Mouse (Mus musculus): ENCODE data around the gene Efna5.

The Efna5 gene

DNA sequence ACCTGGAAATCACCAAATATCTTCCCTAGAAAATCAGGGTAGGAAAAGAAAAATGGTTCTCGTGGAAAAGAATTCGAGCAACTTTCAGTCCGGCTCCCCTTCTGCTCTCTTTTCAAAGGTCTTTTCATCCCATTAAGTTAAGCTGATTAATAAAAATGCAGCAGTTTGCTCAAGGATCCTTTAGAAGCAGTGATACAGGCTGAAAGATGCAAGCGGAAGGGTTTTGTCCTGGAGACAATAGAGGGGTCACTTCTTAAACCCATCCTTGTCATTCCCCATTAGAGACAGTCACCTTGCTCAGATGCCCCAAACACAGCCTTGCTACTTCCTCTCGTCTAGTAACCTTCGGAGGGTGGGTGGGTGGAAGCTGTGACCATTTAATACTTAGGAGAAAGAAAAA is 27.4 kb downstream of the Efna5 start:
- DNase-seq (ENCODE audit: low read depth, low spot score), result no peak

DNA sequence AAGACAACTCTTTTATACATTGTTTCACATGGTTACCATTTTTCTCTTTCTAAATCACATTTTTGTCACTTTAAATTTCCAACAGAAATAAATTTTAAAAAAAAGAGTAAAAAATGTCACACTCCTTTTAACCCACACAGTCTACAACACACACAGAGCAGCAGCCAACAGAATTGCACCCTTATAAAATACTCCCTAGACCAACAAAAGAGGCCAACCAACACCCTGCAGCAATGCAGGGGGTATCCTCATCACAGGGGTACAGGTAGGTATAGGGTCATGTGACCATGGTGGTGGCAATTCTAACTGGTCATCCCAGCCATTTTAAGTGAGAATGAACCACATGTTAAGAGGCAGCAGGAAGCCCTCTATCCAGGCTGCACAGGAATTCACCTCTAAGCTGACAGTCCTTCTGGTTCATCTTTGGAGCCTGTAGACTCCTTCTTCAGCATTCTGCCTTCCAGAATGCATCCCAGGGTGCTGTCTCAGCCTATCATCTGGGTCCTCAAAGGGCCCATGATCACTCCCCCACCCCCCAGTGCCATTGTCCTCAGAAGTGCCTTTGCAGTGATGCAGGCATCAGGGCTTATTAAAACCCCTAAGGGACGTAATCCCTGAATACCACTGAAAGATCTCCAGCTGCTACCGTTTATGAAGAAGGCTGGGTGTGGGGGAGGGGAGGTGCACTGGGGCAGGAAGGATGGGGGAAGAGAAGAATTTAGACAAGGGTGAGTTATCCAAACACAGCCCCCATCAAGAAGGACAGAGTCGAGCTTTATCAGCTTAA is 28.1 kb downstream of the Efna5 start:
- no peak for DNase-seq (ENCODE audit: low read depth, low spot score)

- no peak for DNase-seq (ENCODE audit: low read depth, low spot score)
Observed at GRCm38 (mm10) chr17:62851268-62851667, 29.8 kb downstream of the Efna5 start.

DNA sequence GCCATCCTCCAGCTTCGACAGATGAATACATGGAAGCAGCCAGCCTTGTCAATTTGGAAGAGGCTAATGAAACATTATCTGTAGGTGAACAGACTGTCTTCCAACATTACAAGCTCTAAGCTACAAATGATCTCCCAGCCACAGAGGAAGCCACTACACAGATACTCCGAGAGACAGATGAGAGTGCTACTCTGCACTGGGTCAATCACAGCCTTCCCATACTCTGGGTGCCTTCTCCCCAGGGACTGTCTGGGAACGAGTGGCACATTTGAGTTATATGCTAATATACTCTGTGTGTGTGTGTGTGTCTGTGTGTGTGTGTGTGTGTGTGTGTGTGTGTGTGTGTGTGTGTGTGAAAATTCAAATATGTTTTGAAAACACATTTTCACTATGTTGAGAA is 30.5 kb downstream of the Efna5 start:
- no peak for DNase-seq (ENCODE audit: low read depth, low spot score)

DNA sequence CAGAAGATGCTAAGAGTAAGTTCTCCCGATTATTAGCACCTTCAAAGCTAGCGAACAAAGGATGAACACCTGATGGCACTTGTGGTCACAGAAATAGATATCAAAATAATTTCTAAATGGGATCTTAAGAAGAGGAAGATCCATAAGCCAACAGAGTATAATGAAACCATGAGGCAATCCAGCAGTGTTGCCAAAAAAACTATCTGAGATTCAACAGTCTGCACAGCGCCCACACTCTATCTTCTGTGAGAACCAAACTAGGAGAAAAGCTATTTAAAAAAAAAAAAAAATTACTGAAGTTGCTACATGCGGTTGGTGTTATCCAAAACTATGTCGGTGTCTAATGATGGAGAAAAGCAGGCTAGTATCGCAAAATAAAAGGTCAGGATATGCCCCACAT is 31.4 kb downstream of the Efna5 start:
- DNase-seq (ENCODE audit: low read depth, low spot score), result no peak

DNA sequence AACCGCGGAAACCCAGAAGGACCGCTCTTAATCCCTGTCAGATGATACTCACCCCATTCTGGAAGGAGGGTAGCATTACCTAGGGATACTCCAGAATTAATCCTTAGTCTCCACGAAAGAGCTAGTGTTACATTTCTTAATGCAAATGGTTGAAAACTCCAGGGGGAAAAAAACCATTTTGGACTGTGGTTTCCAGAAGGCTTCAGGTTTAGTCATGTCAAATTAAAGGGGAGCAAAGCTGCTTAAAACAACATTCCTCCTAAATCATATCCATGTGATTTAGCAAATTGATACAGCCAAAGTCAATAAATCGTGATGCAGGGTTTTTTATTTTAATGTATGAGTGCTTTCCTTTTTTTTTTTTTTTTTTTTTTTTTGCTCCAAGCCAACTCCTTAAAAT is 35.5 kb downstream of the Efna5 start:
- no peak for DNase-seq (ENCODE audit: low read depth, low spot score)

- no peak for DNase-seq (ENCODE audit: low read depth, low spot score)
Observed at GRCm38 (mm10) chr17:62844329-62844728, 36.8 kb downstream of the Efna5 start.

DNA sequence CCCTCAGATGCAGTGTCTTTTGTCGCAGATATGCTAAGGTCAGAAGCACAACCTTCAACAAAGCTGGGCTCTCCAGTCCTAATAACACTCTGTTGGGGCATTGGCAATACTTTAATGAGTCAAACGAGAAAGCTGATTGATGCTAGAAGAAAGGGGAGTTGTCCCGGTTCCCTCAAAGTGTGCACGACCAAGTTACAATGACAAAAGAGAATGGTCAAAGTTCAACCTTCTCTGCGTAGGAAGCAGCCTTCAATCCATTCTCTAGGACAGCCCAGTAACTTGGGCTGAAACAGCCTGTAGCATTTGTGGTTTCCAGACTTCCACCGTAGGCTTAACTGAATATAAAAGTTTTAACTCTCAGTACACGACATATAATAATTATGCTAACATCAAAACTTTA is 43.8 kb downstream of the Efna5 start:
- DNase-seq (ENCODE audit: low read depth, low spot score), result no peak

DNA sequence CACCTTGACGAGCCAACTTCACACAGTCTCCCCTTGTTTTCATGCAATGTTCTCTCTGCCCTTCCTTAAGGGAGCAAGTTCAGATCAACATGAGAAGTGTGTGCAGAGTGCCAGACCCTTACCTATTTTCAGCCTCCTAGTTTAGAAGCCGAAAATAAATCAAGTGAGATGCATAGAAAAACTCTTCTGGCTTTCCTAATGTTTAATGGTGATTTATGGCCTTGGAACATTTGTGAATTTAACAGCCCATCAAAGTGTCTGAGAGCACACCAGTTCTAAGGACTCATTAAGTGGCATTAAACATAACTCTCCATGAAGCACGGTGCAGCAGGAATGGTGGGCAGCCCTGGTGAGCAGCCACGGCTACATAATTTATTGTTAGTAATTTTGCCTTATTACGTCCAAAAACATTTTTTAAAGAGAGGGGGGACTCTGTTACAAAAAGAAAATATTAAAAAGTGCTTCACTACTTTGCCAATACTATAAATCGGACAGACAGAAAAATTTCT is 44.5 kb downstream of the Efna5 start:
- DNase-seq (ENCODE audit: low read depth, low spot score), result no peak

- DNase-seq (ENCODE audit: low read depth, low spot score), result no peak
Observed at GRCm38 (mm10) chr17:62832550-62833127, 48.5 kb downstream of the Efna5 start.

DNA sequence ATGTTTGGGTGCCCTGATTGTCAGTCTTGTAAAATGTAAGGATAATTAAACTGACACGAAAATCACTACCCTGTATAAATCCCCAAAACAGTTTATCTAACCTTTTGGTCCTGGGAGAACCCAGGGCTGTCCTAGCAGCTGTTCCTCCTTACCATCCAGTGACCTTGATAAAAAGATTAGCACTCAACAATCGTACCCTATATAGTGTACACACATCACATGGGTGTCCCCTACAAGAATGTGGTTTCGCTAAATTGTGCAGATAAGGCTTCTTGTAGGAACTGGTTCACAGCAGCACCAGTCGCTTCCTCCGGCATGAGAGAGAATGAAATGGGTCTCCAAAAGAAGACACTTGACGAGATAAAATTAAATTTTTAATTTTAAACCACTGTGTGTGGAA is 53.6 kb downstream of the Efna5 start:
- no peak for DNase-seq (ENCODE audit: low read depth, low spot score)

- no peak for DNase-seq (ENCODE audit: low read depth, low spot score)
Observed at GRCm38 (mm10) chr17:62821219-62821618, 59.9 kb downstream of the Efna5 start.

DNA sequence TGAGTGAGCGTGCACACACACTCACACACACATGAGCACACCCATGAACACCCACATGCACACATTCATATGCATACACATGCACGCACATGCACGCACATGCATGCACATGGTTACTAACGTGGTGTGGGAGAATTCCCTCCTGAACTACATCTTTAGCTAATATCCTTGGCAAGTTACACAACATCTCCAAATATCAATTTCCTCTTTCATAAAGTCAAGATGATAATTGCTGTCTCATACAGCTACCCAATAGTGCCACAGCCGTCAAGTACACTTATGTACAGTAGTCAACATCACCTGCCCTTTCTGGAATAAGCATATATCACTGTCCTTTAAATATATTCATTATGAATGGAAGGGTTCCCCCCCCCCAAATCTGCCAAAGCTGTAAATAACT is 61.2 kb downstream of the Efna5 start:
- no peak for DNase-seq (ENCODE audit: low read depth, low spot score)

GRCm38 (mm10) chr17:62818821-62819220 is 62.3 kb downstream of the Efna5 start:
- peak; percentile 11 for DNase-seq (ENCODE audit: low read depth, low spot score)

DNA sequence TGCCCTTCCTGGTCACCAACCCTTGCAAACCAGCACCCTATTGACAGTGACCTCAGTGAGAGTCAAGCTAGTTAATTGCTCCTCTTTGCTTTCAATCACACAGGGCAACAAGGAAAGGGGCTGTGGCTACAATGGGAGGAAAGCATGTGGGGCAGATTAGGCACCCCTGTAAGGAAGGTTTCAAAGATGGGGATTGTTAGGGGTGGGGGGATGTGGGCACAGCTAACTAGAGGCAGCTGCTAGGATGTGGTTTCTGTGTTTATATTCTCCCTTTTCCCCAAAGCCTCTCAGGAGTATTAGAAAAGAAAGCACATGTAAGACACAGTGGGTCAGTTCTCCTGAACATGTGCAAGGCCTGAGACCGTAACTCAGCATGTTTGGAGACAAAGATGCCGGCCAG is 62.8 kb downstream of the Efna5 start:
- DNase-seq (ENCODE audit: low read depth, low spot score), result no peak

DNA sequence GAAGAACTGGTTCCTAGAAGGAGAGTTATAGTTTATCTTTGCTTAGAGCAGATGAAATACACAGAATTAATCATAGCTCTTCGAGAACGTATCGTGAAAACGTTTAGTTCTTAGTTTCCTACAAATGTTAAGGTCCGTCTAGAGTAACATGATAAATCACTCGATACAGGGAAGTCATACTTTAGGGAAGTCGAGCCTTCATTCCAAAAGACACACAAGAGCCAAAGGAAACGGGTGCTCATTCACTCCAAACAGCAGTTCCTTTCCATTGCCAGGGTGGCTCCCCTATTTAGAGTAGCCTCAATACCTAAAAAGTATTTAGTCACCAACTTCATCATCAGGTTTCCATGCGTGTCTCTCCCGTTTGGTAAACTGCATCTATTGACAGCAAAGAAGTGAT is 64.2 kb downstream of the Efna5 start:
- DNase-seq (ENCODE audit: low read depth, low spot score), result no peak

DNA sequence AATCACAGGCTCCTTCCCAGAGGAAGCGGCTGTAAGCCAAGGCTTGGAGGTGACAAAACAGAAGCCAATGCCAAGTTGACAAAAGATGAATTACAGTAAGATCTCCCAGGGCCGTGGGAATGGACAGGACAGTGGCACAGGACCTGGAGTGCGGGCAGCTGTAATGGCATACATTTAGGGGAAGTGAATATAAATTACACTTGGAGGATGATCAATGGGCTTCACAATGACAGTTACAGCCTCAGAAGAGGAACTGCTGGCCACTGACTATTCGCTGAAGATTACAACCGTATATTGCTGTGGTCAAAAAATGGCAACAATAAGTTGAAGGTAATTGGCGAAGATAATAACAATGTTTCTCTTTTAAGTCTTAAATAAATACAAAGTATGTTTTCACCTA is 67.7 kb downstream of the Efna5 start:
- DNase-seq (ENCODE audit: low read depth, low spot score), result no peak

DNA sequence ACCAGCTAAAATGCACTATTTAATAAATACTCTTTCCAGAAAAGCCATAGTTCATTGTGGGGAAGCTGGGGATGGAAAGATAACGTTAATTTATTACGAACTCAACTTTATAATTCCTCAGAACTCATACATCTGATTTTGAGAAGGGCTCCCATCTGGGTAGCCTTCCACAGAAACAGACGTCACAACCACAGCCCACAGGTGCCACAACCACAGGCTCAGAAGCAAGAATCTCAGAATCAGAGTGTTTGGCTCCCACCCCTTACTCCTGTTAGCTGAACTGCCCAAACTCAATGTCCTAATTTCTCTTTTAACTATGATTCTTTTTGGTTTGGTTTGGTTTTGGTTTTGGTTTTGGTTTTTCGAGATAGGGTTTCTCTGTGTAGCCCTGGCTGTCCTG is 73.2 kb downstream of the Efna5 start:
- DNase-seq (ENCODE audit: low read depth, low spot score), result no peak

- no peak for DNase-seq (ENCODE audit: low read depth, low spot score)
Observed at GRCm38 (mm10) chr17:62806646-62807045, 74.5 kb downstream of the Efna5 start.

DNA sequence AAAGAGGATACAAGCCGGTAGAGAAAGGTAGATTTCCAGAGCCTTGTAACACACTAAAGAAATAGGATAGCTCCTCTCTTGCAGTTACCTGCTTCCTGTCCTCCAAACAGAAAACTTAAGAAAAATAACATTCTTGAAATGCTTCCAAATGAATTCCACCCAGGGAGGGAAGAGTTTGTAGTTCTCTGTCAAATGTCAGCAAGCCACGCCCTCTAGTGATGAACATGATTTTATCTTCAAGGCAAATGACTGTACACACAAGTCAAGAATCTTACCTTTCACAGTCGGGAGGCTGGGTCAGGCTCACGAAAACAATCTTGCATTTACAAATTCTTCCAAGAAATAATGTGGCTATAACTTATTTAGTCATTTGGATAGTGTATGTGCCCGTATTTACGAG is 78.4 kb downstream of the Efna5 start:
- peak; percentile 37 for DNase-seq (ENCODE audit: low read depth, low spot score)

DNA sequence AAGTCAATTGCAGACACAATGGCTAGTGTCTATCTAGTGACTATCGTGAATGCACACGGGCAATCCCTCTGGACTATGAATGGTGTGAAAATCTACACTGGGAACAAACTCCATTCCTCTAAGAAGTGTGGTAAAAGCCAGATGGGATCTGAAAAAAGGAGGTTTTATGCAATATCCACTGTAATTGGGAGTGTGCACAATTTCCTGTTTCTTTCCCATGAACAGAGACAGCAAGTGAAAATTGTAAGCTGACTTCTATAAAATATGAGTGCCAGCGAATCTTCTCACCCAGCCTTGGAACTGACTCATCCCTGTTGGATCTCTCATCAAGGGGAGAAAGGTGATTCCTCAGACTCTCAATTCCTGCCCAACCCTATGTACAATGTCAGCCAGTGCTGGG is 83.8 kb downstream of the Efna5 start:
- no peak for DNase-seq (ENCODE audit: low read depth, low spot score)

DNA sequence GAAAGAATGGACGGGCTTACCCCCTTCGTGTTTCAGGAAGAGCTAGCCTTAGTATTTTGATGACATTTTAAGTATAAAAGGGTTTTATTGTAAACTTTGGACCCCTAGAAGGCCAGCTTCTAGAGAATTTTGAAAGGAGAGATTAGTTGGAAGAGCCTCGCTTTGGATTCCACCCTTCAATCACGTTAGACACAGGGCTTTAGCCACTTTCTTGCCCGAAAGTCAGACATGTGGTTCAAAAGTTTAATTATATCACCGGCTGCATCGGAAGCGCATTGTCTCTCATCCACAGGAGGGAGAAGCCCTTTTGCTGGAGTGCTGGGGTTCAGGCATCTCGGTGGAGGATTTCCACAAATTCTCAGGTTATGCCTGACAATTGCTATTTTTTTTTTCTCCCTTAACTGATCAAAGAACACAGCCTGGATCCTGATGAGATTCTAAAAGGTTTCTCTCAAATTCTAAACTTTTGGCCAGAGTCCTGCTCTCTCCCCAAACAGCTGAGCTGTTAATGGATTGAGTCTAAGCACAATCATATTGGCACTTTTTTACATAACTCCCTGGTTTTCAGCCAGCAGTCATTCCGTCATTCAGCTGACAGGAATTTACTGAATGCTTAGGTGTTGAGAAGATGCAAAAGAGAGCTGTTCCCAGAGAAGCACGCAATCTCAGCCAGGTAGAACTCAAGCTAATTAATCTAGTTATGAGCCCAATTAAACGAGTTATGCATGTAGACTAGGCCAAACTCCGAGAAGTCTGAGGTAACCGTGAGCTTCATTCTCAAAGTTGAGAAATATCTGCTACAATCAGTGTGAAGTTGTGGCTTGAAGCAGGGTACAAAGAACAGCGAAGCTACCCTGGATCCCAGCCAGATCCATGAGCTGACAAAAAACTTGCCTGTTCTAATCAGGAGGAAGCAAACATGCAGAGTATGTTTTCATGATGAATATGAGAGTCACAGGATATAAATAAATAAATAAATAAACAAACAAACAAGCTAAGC is 91.5 kb downstream of the Efna5 start:
- DNase-seq (ENCODE audit: low read depth, low spot score), result no peak

All from CD4-positive, CD25-positive, alpha-beta regulatory T cell, adult 2 months (primary cell).